Mouse (Mus musculus) frontal cortex, postnatal 25 days (tissue): ENCODE results near the gene Mettl24.
"Not testable (repeated sequence)": the region's sequence is repeated elsewhere in the genome, so short reads cannot be mapped to it uniquely, and the experiment has no call there.

Source experiments
- DNase-seq, 2 experiments: peaks; one replicate each; pipeline ENCODE4 v3.0.0; 2022; ENCODE audit warnings: low spot score in 2 of 2

Mettl24 gene

GRCm38 (mm10) chr10:40737274-40738112 lies 54.4 kb downstream of the Mettl24 start:
- no peak for DNase-seq

- no peak for DNase-seq
Observed at GRCm38 (mm10) chr10:40740696-40741095, 57.6 kb downstream of the Mettl24 start.

- DNase-seq, result no peak
Observed at GRCm38 (mm10) chr10:40750293-40751047, 67.4 kb downstream of the Mettl24 start.

- no peak for DNase-seq
Observed at GRCm38 (mm10) chr10:40751157-40751556, 68.1 kb downstream of the Mettl24 start.

- no peak for DNase-seq
Observed at GRCm38 (mm10) chr10:40753036-40753435, 70.0 kb downstream of the Mettl24 start.

- no peak for DNase-seq
Observed at GRCm38 (mm10) chr10:40758171-40759010, 75.3 kb downstream of the Mettl24 start.

GRCm38 (mm10) chr10:40759391-40760194 lies 76.5 kb downstream of the Mettl24 start:
- DNase-seq, result not testable (repeated sequence)

- DNase-seq, result no peak
Observed at GRCm38 (mm10) chr10:40760195-40761009, 77.3 kb downstream of the Mettl24 start.

- DNase-seq, result no peak
Observed at GRCm38 (mm10) chr10:40761010-40761752, 78.1 kb downstream of the Mettl24 start.

- DNase-seq, result no peak
Observed at GRCm38 (mm10) chr10:40762624-40763023, 79.5 kb downstream of the Mettl24 start.

- no peak for DNase-seq
Observed at GRCm38 (mm10) chr10:40763084-40763720, 80.1 kb downstream of the Mettl24 start.

GRCm38 (mm10) chr10:40772266-40772665 lies 89.2 kb downstream of the Mettl24 start:
- DNase-seq, result no peak

- no peak for DNase-seq
Observed at GRCm38 (mm10) chr10:40775151-40775550, 92.1 kb downstream of the Mettl24 start.

- no peak for DNase-seq
Observed at GRCm38 (mm10) chr10:40775655-40776054, 92.6 kb downstream of the Mettl24 start.

- DNase-seq, result no peak
Observed at GRCm38 (mm10) chr10:40777171-40777570, 94.1 kb downstream of the Mettl24 start.

GRCm38 (mm10) chr10:40778472-40778871 lies 95.4 kb downstream of the Mettl24 start:
- DNase-seq, result no peak

- DNase-seq, result no peak
Observed at GRCm38 (mm10) chr10:40790406-40790805, 107.3 kb downstream of the Mettl24 start.

GRCm38 (mm10) chr10:40792115-40792514 lies 109.0 kb downstream of the Mettl24 start:
- no peak for DNase-seq

GRCm38 (mm10) chr10:40805221-40805620 lies 122.1 kb downstream of the Mettl24 start:
- no peak for DNase-seq
